Mouse (Mus musculus): Measurements from ENCODE around the gene Smdt1.
"Not testable (repeated sequence)": the region's sequence is repeated elsewhere in the genome, so short reads cannot be mapped to it uniquely, and the experiment has no call there.

The Smdt1 gene

DNA sequence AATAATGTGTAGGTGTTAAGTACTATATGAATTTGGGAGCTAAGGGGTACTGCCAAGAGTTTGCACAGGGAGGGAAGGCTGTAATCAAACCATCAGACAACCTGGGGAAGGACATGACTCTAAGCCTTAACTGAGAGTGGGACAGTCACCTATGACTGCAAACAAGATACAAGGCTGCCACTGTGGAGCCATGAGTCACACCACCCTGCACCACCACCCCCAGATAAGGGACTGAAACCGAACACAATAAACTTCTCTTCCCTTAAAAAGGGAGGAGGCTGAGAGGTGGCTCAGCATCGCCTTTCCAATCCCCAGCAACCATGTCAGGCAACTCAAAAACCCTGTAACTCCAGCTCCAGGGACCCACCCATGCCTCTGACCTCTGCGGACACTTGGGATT, 12.7 kb downstream of the Smdt1 start:
- POLR2A ChIA-PET: interaction anchor here (0.6 to 6.4 kb wide), 6 partner anchors 11 to 700 kb away, joined by 3 to 34 read pairs (median 4); partner anchors contain the start of genes Naga (in 2 of the 4), Pheta2 (in 2 of the 4), Smdt1 (in 2 of the 4) and Wbp2nl (in 1 of the 4)
- CTCF ChIA-PET: no interaction called here

DNA sequence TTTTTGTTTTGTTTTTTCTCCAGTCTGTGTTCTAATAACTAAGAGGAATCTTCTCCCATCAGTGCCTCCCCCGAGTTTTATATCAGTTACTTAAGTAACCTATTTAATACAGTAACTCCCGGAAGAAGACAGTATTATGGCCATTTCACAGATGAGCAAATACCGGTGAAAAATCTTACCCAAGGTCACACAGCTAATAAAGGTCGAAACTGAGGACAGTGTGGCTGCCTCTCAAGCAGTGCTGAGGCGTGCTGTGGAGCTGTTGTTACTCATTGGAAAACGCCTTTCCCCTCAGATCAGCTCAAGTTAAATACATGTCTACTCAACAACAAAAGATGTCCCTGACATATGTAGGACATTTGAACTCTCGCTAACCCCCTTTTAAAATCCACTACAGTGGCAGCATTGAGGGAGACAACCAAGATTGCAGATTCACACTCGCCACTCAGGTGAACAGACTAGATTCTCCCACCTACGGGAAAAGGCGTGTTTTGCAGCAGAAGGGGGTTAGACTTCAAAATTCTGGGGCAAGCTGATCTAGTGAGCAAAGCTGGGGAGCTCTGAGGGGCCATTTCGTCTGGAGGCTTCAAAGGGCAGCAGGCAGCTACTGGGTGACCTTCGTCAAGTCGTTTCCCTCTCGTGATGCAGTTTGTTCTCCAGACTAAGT, 14.5 kb downstream of the Smdt1 start:
- CTCF ChIA-PET: interaction anchor here in 3 of 4 experiments (0.6 to 2.4 kb wide), 16 partner anchors 8 to 682 kb away, joined by 3 to 16 read pairs (median 4); partner anchors contain the start of genes Naga (in 2 of the 3), Pheta2 (in 2 of the 3), Smdt1 (in 2 of the 3) and Wbp2nl (in 1 of the 3)

GRCm38 (mm10) chr15:82353745-82354113, 15.0 kb downstream of the Smdt1 start:
- ChIA-PET POLR2A (interaction anchor here in 3 of 4 experiments (0.5 to 3.9 kb wide), 32 partner anchors 8 to 796 kb away, joined by 3 to 43 read pairs (median 4); partner anchors contain the start of genes Naga (in 2 of the 3), Pheta2 (in 2 of the 3), Poldip3 (in 2 of the 3) and Smdt1 (in 2 of the 3)), CTCF (interaction anchor here (0.6 to 2.4 kb wide), 18 partner anchors 8 to 682 kb away, joined by 3 to 16 read pairs (median 4); partner anchors contain the start of genes Naga (in 2 of the 4), Pheta2 (in 2 of the 4), Smdt1 (in 2 of the 4) and Tcf20 (in 1 of the 4))

More for the DNA sequence above, 14.5 kb downstream of the Smdt1 start:
- POLR2A ChIA-PET: interaction anchor here in 3 of 4 experiments (0.6 to 3.9 kb wide), 28 partner anchors 7 to 797 kb away, joined by 3 to 43 read pairs (median 4); partner anchors contain the start of genes Naga (in 2 of the 3), Pheta2 (in 2 of the 3), Poldip3 (in 2 of the 3) and Smdt1 (in 2 of the 3)

DNA sequence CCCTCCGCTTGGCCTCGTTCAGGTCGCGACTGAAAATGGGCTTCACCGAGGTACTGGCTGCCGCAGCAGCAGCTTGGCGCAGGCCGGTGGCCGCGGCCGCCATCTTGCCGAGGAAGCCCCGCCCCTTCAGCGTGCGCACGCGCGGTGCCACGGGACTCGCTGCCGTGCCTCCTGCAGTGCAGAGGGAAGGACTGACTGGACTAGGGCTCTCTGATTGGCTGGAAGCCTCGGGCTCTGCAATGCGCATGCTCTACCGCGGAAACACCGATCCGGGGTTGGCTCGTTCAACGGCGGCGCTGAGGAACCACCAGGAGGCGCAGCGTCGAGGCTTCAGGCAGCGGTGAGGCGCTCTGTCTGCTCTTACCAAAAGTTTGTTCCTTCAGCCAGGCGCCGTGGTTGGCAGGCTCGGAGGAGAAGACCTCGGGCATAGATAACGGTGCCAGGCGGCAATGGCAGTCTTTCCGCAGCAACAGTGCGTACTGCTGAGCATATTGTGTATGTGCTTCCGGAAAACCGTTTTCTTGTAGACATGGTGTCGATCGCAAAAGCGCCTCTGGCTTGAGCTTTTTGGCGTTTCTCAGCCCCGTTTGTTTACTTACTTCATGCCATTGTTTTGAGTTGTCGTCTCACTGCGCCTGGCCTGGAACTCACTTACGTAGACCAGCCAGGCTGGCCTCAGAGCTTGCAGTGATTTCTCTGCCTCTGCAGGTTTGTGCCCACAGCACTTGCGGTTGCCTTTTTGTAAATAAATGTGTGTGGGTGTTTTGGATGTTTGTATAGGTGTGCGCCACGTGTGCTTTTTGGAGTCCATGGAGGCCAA, 15.6 kb downstream of the Smdt1 start, which contains the start of gene Ndufa6:
Ndufa6 (minus strand) TSS at position 197 of the 820 bp plus-strand sequence.
- ChIA-PET POLR2A (interaction anchor here in 3 of 4 experiments (0.5 to 3.9 kb wide), 40 partner anchors 8 to 1015 kb away, joined by 3 to 43 read pairs (median 4); partner anchors contain the start of genes Naga (in 3 of the 3), Pheta2 (in 3 of the 3), Smdt1 (in 3 of the 3) and Poldip3 (in 2 of the 3)), CTCF (interaction anchor here (0.6 to 2.4 kb wide), 20 partner anchors 9 to 681 kb away, joined by 3 to 16 read pairs (median 4); partner anchors contain the start of genes Naga (in 2 of the 4), Pheta2 (in 2 of the 4), Smdt1 (in 2 of the 4) and Srebf2 (in 1 of the 4))

DNA sequence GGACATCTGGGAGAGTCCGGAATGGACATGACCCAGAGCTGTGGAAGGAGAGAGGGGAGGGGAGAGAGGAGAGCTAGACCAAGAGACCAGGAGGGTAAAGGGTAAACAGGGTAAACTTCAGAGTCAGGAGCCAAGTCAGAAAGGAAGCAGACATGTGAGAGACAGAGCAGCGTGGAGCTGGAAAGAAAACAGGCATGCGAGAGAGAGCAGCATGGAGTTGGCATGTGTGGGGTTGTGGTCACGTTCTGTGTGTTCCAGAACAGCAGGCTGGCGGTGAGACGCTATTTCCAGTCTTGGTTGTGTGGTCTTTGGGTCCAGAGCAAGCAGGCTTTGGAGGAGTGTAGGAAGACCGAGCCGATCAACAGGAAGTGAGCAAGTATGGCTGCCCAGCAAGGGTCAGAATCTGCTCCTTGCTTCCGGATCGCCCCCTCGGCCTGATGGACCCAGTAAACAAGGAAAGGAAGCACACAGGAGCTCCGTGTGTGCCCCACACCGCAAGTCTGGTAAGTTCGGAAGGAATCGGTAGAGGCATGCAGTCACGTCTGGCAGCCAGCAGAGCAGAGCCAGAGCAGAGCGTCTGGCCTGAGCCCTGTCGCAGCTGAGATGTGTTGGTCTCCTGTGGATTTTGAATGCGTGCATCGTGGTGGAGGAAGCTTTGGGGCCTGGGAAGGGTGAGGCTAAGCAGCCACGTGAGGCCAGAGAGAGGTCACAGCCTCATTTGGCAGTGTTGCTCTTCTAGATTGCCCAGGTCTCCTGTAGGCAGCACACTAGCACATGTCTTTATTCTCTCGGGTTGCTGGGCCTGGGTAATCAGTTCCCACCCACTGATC, 19.9 kb downstream of the Smdt1 start:
- ChIA-PET POLR2A (interaction anchor here in 3 of 4 experiments (0.7 to 3.5 kb wide), 20 partner anchors 8 to 791 kb away, joined by 3 to 20 read pairs (median 4); partner anchors contain the start of genes Naga (in 2 of the 3), Pheta2 (in 2 of the 3), Smdt1 (in 2 of the 3) and Cyp2d22 (in 1 of the 3)), CTCF (interaction anchor here in 2 of 4 experiments (0.6 to 1.0 kb wide), 3 partner anchors 18 to 98 kb away, joined by 3 to 7 read pairs (median 4); no protein-coding TSS in a partner anchor)

DNA sequence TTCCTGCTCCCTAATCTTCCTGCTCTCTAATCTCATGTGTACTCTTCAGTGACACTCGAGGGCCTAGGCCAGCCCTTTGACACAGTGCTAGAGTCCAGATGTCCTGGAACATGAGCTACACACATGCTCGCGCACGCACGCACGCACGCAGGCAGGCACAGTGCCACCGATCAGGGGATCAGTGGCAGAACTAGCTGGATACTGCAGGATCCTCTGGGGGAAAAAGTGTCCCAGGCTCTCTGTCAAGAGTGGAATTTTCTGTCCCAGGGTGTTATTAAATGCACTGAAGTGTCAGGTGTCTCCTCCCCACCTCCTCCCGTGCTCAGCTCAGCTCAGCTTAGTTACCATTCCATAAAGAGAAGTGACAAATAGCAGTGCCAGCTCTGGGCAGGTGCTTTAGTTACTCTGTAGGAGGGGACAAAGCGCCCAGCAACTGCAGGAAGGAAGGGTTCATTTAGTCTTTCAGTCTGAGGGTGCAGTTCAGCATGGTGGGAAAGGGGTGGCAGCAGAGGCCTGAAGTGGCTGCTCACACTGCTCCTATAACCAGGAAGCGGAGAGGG, 22.8 kb downstream of the Smdt1 start:
- ChIA-PET POLR2A (interaction anchor here in 3 of 4 experiments (0.5 to 2.5 kb wide), 21 partner anchors 9 to 788 kb away, joined by 3 to 19 read pairs (median 5); partner anchors contain the start of genes Naga (in 3 of the 3), Pheta2 (in 3 of the 3), Smdt1 (in 3 of the 3) and Cyp2d22 (in 1 of the 3)), CTCF (interaction anchor here in 2 of 4 experiments (0.5 to 1.3 kb wide), 7 partner anchors 11 to 953 kb away, joined by 3 to 7 read pairs (median 3); no protein-coding TSS in a partner anchor)

GRCm38 (mm10) chr15:82362234-82362633, 23.5 kb downstream of the Smdt1 start:
- ChIA-PET POLR2A (interaction anchor here in 2 of 4 experiments (0.7 to 2.5 kb wide), 5 partner anchors 11 to 30 kb away, joined by 3 to 19 read pairs (median 11); partner anchors contain the start of genes Cyp2d22 (in 1 of the 2), Naga (in 1 of the 2), Pheta2 (in 1 of the 2) and Smdt1 (in 1 of the 2)), CTCF (interaction anchor here in 1 of 4 experiments (1.0 to 1.3 kb wide), 2 partner anchors 10 to 737 kb away, joined by 3 to 6 read pairs; no protein-coding TSS in a partner anchor)

DNA sequence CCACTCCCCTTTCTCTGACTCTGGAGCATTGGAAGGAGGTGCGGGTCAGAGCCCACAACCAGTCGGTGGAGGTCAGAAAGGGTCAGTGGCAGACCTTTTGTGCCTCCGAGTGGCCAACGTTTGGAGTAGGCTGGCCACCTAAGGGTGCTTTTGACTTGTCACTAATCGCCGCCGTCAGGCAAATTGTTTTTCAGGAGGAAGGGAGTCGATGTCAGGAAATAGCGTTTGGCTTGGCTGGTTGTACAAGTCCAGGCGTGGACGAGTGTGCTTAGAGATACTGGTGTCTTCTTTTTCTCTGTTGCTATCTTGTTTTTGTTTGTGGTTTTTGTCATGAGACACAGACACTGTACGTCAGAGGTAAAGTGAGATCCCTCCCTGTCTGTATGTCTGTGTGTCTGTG, 25.0 kb downstream of the Smdt1 start:
- CTCF ChIA-PET, POLR2A ChIA-PET: not testable (repeated sequence)

- POLR2A ChIA-PET, CTCF ChIA-PET: not testable (repeated sequence)
These were observed 25.8 kb downstream of the Smdt1 start for GRCm38 (mm10) chr15:82364561-82364960.

GRCm38 (mm10) chr15:82368146-82368545, 29.4 kb downstream of the Smdt1 start:
- ChIA-PET CTCF (interaction anchor here in 1 of 4 experiments (0.6 kb wide), 1 partner anchor 728 kb away, joined by 9 read pairs; no protein-coding TSS in a partner anchor), POLR2A (interaction anchor here in 2 of 4 experiments (0.5 to 1.2 kb wide), 5 partner anchors 8 to 352 kb away, joined by 3 to 6 read pairs (median 3); partner anchors contain the start of genes Naga (in 1 of the 2), Pheta2 (in 1 of the 2) and Smdt1 (in 1 of the 2))

- ChIA-PET CTCF (interaction anchor here in 1 of 4 experiments (0.6 kb wide), 1 partner anchor 727 kb away, joined by 9 read pairs; no protein-coding TSS in a partner anchor), POLR2A (interaction anchor here in 2 of 4 experiments (0.5 to 1.2 kb wide), 6 partner anchors 9 to 1109 kb away, joined by 3 to 6 read pairs (median 3); partner anchors contain the start of genes Naga (in 1 of the 2), Pheta2 (in 1 of the 2) and Smdt1 (in 1 of the 2))
These were observed 30.1 kb downstream of the Smdt1 start for GRCm38 (mm10) chr15:82368851-82369250.

DNA sequence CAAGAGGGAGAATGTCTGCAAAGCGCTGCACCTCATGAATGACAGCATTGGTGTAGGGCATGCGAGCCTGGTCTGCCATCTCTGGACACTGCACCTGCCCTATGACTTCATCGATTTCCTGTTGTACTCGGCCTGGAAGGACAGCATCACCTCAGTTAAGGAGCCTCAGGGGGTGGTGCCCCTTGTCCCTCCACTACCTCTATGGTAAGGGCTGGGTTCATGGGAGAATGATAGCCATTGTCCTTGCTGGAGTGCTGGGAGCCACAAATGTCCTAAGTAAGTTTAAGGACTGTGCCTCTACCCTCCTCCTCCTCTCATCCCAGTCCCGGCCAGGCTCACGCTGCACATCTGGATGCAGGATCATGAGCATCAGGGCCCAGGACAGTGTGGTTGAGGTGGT, 33.7 kb downstream of the Smdt1 start:
- CTCF ChIA-PET: interaction anchor here in 1 of 4 experiments (1.7 kb wide), 1 partner anchor 11 kb away, joined by 6 read pairs; no protein-coding TSS in a partner anchor
- POLR2A ChIA-PET: interaction anchor here in 3 of 4 experiments (1.5 to 2.2 kb wide), 5 partner anchors 11 to 17 kb away, joined by 4 to 7 read pairs (median 5); no protein-coding TSS in a partner anchor

DNA sequence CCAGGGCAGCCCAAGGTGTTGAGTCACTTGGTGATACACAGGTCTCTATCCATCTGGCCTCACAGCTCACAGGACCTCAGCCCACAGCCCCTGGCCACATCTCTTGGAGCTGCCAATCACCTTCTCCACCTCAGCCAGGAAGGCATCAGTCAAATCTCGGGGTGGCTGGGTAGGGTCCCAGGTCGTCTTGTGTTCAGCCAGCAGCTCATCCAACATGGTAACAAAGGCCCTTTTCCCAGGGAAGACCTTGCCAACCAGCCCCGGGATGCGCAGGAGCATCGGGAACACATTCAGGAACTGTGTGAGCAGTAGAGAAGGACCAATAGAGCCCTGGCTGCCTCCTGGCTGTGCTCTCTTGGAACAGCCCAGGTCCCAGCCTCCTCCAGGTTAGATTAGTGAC, 34.2 kb downstream of the Smdt1 start:
- CTCF ChIA-PET: interaction anchor here in 1 of 4 experiments (1.7 kb wide), 1 partner anchor 11 kb away, joined by 6 read pairs; no protein-coding TSS in a partner anchor
- POLR2A ChIA-PET: interaction anchor here in 3 of 4 experiments (1.5 to 2.2 kb wide), 5 partner anchors 11 to 18 kb away, joined by 4 to 7 read pairs (median 5); no protein-coding TSS in a partner anchor

DNA sequence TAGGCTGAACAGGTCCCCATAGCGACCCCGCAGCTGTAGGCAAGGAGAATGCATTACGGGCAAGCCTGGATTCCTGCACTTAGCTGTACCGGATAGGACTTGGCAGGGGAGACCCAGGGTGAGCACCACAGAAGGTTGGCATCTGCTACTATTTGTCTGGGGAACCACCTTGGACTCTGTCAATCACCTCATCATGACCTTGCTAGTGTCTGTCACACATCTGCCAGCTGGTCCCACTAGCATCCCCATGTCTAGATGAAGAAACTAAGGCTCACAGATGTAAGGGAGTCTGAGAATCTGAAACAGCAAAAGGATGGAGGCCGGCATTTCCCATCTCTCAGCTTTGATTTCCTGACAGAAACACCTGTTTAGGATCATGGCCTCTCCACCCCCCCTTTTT, 35.7 kb downstream of the Smdt1 start:
- CTCF ChIA-PET: interaction anchor here in 2 of 4 experiments (0.7 to 1.2 kb wide), 2 partner anchors 43 to 431 kb away, joined by 3 to 6 read pairs; no protein-coding TSS in a partner anchor
- POLR2A ChIA-PET: interaction anchor here in 2 of 4 experiments (1.8 to 2.2 kb wide), 3 partner anchors 13 to 15 kb away, joined by 6 to 7 read pairs (median 7); no protein-coding TSS in a partner anchor

- CTCF ChIA-PET: interaction anchor here in 3 of 4 experiments (0.5 to 1.7 kb wide), 3 partner anchors 21 to 159 kb away, joined by 4 to 10 read pairs (median 7); partner anchors contain the start of gene Ndufa6 (in 1 of the 3)
- POLR2A ChIA-PET: interaction anchor here in 3 of 4 experiments (0.6 to 2.1 kb wide), 6 partner anchors 15 to 440 kb away, joined by 3 to 7 read pairs (median 4); partner anchors contain the start of gene Ndufa6 (in 2 of the 3)
These were observed 37.1 kb downstream of the Smdt1 start for GRCm38 (mm10) chr15:82375855-82376254.

Data from embryonic stem cell, embryonic (primary cell).